Mouse (Mus musculus) liver, postnatal 0 days (tissue): ENCODE measurements around the gene Wfs1.
"Not testable (repeated sequence)": the region's sequence is repeated elsewhere in the genome, so short reads cannot be mapped to it uniquely, and the experiment has no call there.

Source experiments
- CTCF ChIP-seq: sonication (generic); IDR thresholded peaks from 2 replicates; pipeline ENCODE4 v1.5.1; 2016; ENCODE audit warnings: antibody characterized with exemption, low read depth
- EP300 ChIP-seq: IDR thresholded peaks from 2 replicates; pipeline ENCODE4 v1.6.1; 2016; ENCODE audit warnings: antibody characterized with exemption, low read depth, mild to moderate bottlenecking

DNA sequence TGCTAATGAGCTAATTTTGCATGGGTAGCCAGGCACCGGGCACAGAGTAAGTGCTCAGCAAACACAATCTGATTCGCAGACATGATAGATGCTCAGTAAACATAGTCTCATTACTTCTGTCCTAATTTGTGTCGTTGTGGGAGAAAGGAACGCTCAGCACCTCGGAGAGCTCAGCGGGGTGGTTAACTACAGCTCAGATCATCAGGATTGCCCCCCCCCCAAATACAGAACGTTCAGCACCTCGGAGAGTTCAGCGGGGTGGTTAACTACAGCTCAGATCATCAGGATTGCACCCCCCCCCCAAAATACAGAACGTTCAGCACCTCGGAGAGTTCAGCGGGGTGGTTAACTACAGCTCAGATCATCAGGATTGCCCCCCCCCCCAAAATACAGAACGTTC, 20.8 kb upstream of the Wfs1 start:
- TF ChIP-seq EP300, CTCF: not testable (repeated sequence)
